Mouse (Mus musculus) heart, embryonic 10.5 days (tissue): ENCODE measurements around the gene Kremen1. TPM values are rescaled to one million over a fixed set of nuclear protein-coding genes. Genes with fewer than 3 reads are reported as not detected.

Source experiments
- DNase-seq: peaks from one replicate; pipeline ENCODE4 v3.0.0-alpha.2; 2017; ENCODE audit warnings: low spot score
- H3K27ac ChIP-seq: fragments of 300-500 bp; sonication (generic); 2 replicates; pipeline ENCODE4 v1.5.1; 2016; ENCODE audit warnings: mild to moderate bottlenecking
- H3K27me3 ChIP-seq: fragments of 300-500 bp; sonication (generic); 2 replicates; pipeline ENCODE4 v1.6.1; 2016; ENCODE audit warnings: mild to moderate bottlenecking; ENCODE audit not compliant: poor library complexity, insufficient read depth, severe bottlenecking
- H3K36me3 ChIP-seq: fragments of 300-500 bp; sonication (generic); 2 replicates; pipeline ENCODE4 v1.6.1; 2016; ENCODE audit warnings: mild to moderate bottlenecking, moderate library complexity
- H3K4me1 ChIP-seq: fragments of 300-500 bp; sonication (generic); 2 replicates; pipeline ENCODE4 v1.6.1; 2016; ENCODE audit warnings: mild to moderate bottlenecking
- H3K4me3 ChIP-seq: fragments of 300-500 bp; sonication (generic); 2 replicates; pipeline ENCODE4 v1.5.1; 2016; ENCODE audit warnings: mild to moderate bottlenecking, moderate library complexity
- H3K9me3 ChIP-seq: fragments of 300-500 bp; sonication (generic); 2 replicates; pipeline ENCODE4 v1.6.1; 2016; ENCODE audit warnings: mild to moderate bottlenecking, moderate library complexity
- WGBS: fragments of 180-500 bp; shearing (Covaris S2); methylation state at CpG from one replicate; pipeline ENCODE4 v1.1.7; 2016; 5-methylcytosine and 5-hydroxymethylcytosine counted together
- polyA plus RNA-seq: library from polyadenylated mRNA; unstranded; fragments of >200 nt; fragmentation: Nextera tagmentation; extraction: Ambion mirVana; gene quantifications from 2 replicates; pipeline ENCODE4 v1.2.1, GENCODE M21; 2016

Kremen1 gene
- polyA plus RNA-seq, 1 experiment from 2014 or later, result 18.3 TPM

- 90% methylated on average over 7 of the region's 7 CpGs for WGBS
Observed at GRCm38 (mm10) chr11:5280932-5281331, 19.6 kb upstream of the Kremen1 start.

GRCm38 (mm10) chr11:5278463-5278862, 17.1 kb upstream of the Kremen1 start:
- 86% methylated on average over 2 of the region's 2 CpGs for WGBS
- H3K36me3 ChIP-seq, result peaks cover 39% of the 10 kb centered on the region
- no peaks in the 10 kb centered on the region for H3K27me3 ChIP-seq
- H3K4me1 ChIP-seq, result no peaks in the 10 kb centered on the region; the same call in 1 of the 2 replicates
- H3K9me3 ChIP-seq, result no peaks in the 10 kb centered on the region
- H3K4me3 ChIP-seq, result no peak overlapping the region
- no peak overlapping the region for H3K27ac ChIP-seq
- no peak for DNase-seq

More at GRCm38 (mm10) chr11:5280932-5281331, 19.6 kb upstream of the Kremen1 start:
- no peaks in the 10 kb centered on the region for H3K27me3 ChIP-seq
- H3K36me3 ChIP-seq, result peaks cover 59% of the 10 kb centered on the region
- no peak for DNase-seq
- no peaks in the 10 kb centered on the region for H3K9me3 ChIP-seq
- no peaks in the 10 kb centered on the region; the same call in 1 of the 2 replicates for H3K4me1 ChIP-seq
- no peak overlapping the region for H3K27ac ChIP-seq
- H3K4me3 ChIP-seq, result no peak overlapping the region

GRCm38 (mm10) chr11:5277307-5277971, 16.1 kb upstream of the Kremen1 start:
- peaks cover 29% of the 10 kb centered on the region for H3K36me3 ChIP-seq
- H3K4me3 ChIP-seq, result no peak overlapping the region
- no peaks in the 10 kb centered on the region for H3K9me3 ChIP-seq
- no peaks in the 10 kb centered on the region for H3K27me3 ChIP-seq
- 77% methylated on average over 5 of the region's 5 CpGs for WGBS
- H3K27ac ChIP-seq, result no peak overlapping the region
- DNase-seq, result no peak
- H3K4me1 ChIP-seq, result no peaks in the 10 kb centered on the region; the same call in 1 of the 2 replicates

- H3K27me3 ChIP-seq, result no peaks in the 10 kb centered on the region
- WGBS, result 80% methylated on average over 4 of the region's 4 CpGs
- peaks cover 7% of the 10 kb centered on the region; the same call in 1 of the 2 replicates for H3K36me3 ChIP-seq
- no peaks in the 10 kb centered on the region for H3K9me3 ChIP-seq
- no peak overlapping the region for H3K27ac ChIP-seq
- H3K4me1 ChIP-seq, result peaks cover 11% of the 10 kb centered on the region
- no peak overlapping the region for H3K4me3 ChIP-seq
- no peak for DNase-seq
Observed at GRCm38 (mm10) chr11:5275216-5275615, 13.9 kb upstream of the Kremen1 start.

- no peaks in the 10 kb centered on the region for H3K27me3 ChIP-seq
- no peak overlapping the region for H3K4me3 ChIP-seq
- H3K9me3 ChIP-seq, result no peaks in the 10 kb centered on the region
- H3K27ac ChIP-seq, result no peak overlapping the region
- H3K4me1 ChIP-seq, result peaks cover 11% of the 10 kb centered on the region; the same call in 1 of the 2 replicates
- DNase-seq, result no peak
- WGBS, result 73% methylated on average over 9 of the region's 9 CpGs
- H3K36me3 ChIP-seq, result no peaks in the 10 kb centered on the region
Observed at GRCm38 (mm10) chr11:5272536-5273234, 11.3 kb upstream of the Kremen1 start.

GRCm38 (mm10) chr11:5272066-5272360, 10.7 kb upstream of the Kremen1 start:
- DNase-seq, result no peak
- H3K27me3 ChIP-seq, result no peaks in the 10 kb centered on the region
- peaks cover 11% of the 10 kb centered on the region; the same call in 1 of the 2 replicates for H3K4me1 ChIP-seq
- no peaks in the 10 kb centered on the region for H3K9me3 ChIP-seq
- 78% methylated on average over 4 of the region's 4 CpGs for WGBS
- H3K27ac ChIP-seq, result 0 out of 2 replicates have a peak overlapping the region, but pooled peaks have one; percentile 1
- no peak overlapping the region for H3K4me3 ChIP-seq
- no peaks in the 10 kb centered on the region for H3K36me3 ChIP-seq

- no peak for DNase-seq
- Histone ChIP-seq H3K27ac (peak overlapping the region; percentile 1; the same call in 1 of the 2 replicates), H3K4me3 (no peak overlapping the region), H3K36me3 (no peaks in the 10 kb centered on the region), H3K4me1 (peaks cover 14% of the 10 kb centered on the region), H3K9me3 (no peaks in the 10 kb centered on the region), H3K27me3 (no peaks in the 10 kb centered on the region)
- 64% methylated on average over 9 of the region's 9 CpGs for WGBS
Observed at GRCm38 (mm10) chr11:5271274-5272065, 10.1 kb upstream of the Kremen1 start.

GRCm38 (mm10) chr11:5269846-5270461, 8.6 kb upstream of the Kremen1 start:
- DNase-seq, result no peak
- Histone ChIP-seq H3K27me3 (no peaks in the 10 kb centered on the region), H3K36me3 (no peaks in the 10 kb centered on the region), H3K4me3 (no peak overlapping the region), H3K4me1 (peaks cover 30% of the 10 kb centered on the region), H3K27ac (no peak overlapping the region), H3K9me3 (no peaks in the 10 kb centered on the region)
- WGBS, result 86% methylated on average over 8 of the region's 8 CpGs

GRCm38 (mm10) chr11:5265764-5266163, 4.4 kb upstream of the Kremen1 start:
- Histone ChIP-seq H3K36me3 (no peaks in the 10 kb centered on the region), H3K4me3 (no peak overlapping the region), H3K4me1 (peaks cover 36% of the 10 kb centered on the region), H3K9me3 (no peaks in the 10 kb centered on the region), H3K27me3 (peaks cover 6% of the 10 kb centered on the region; the same call in 1 of the 2 replicates), H3K27ac (peak overlapping the region; percentile 87)
- 53% methylated on average over 8 of the region's 8 CpGs for WGBS
- no peak for DNase-seq

- Histone ChIP-seq H3K36me3 (no peaks in the 10 kb centered on the region), H3K27me3 (peaks cover 6% of the 10 kb centered on the region; the same call in 1 of the 2 replicates), H3K4me3 (0 out of 2 replicates have a peak overlapping the region, but pooled peaks have one; percentile 8), H3K9me3 (no peaks in the 10 kb centered on the region), H3K27ac (peak overlapping the region; percentile 69), H3K4me1 (peaks cover 46% of the 10 kb centered on the region)
- WGBS, result 48% methylated on average over 26 of the region's 26 CpGs
- DNase-seq, result no peak
Observed at GRCm38 (mm10) chr11:5263078-5263730, 1.8 kb upstream of the Kremen1 start.

GRCm38 (mm10) chr11:5260942-5261459, 357 bp downstream of the Kremen1 start:
- H3K4me1 ChIP-seq, result peaks cover 50% of the 10 kb centered on the region
- peak overlapping the region; percentile 94 for H3K27ac ChIP-seq
- WGBS, result 1% methylated on average over 42 of the region's 42 CpGs
- H3K27me3 ChIP-seq, result peaks cover 6% of the 10 kb centered on the region; the same call in 1 of the 2 replicates
- DNase-seq, result peak; percentile 78
- H3K36me3 ChIP-seq, result no peaks in the 10 kb centered on the region
- H3K4me3 ChIP-seq, result peak overlapping the region; percentile 95
- H3K9me3 ChIP-seq, result no peaks in the 10 kb centered on the region
